Mouse (Mus musculus) gastrocnemius, postnatal 4 days (tissue): ENCODE results near the gene Hao2. TPM values are rescaled to one million over a fixed set of nuclear protein-coding genes. Genes with fewer than 3 reads are reported as not detected.
A peak's percentile ranks its signal among the peaks of the same experiment; 100 is the strongest.

Experiments
- DNase-seq, 2 experiments: peaks; one replicate each; pipeline ENCODE4 v3.0.0; 2021 to 2022; ENCODE audit warnings: low spot score in 2 of 2, mixed read lengths in 2 of 2
- long read RNA-seq, 2 experiments: library from polyadenylated mRNA; stranded (forward); transcript quantifications; one replicate each; pipeline ENCODE4 v2.0.0; 2021
- total RNA-seq, 2 experiments: library from RNA; stranded (reverse); gene quantifications; 2 replicates each; pipeline ENCODE4 v1.2.3; 2021

Gene Hao2
- total RNA-seq = under 1 TPM in 1 of 2 experiments, not detected in 1; 0.34 TPM
- long read RNA-seq, experiment 1 = 0 reads
- long read RNA-seq, experiment 2 = 0 reads

- no peak for DNase-seq
Observed at GRCm38 (mm10) chr3:98893057-98893772, at the start of gene Hao2. Gene Hao2, minus strand, starts transcription at chr3:98893239.

DNA sequence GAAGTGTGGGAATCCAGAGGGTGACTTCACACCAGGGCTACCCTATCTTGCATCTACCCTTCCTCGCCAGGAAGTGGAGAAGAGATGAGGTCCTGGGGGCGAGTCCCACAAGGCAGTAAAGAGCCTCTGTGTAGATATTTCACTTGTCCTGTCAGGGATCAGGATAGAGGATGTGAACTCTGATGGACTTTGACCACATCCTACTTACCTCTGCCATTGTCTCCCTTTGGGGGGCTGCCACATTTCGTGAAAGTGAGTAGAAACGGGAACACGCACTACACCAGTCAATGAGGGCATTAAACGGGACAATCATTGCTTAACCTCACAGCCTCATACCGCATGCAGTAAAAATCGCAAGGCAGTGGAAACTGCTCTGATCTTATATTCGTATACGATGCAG is 48.6 kb upstream of the Hao2 start:
- no peak for DNase-seq

DNA sequence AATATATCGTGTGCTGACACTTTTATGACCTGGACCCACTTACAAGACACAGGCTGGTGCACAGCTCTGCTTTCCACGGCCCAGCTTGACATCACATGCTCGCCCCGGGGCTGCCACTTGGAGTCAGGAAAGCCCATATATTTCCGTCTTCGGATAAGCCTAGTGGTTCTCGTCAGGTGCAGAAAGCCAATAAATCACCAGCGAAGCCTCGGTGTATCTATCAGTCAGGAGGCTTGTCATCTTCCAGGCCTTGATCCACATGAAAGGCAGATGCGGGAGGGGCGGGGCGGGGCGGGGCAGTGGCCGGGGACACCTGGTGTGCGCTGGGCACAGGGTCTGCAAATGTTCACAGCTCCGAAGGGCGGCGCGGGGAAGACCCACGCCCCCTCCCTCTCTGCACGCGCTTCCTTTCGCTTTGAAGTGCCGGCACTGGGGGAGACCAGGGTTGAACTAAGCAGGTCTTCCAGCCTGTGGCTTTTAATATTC is 48.1 kb upstream of the Hao2 start:
- no peak for DNase-seq

GRCm38 (mm10) chr3:98940225-98940624 is 47.2 kb upstream of the Hao2 start:
- no peak for DNase-seq

DNA sequence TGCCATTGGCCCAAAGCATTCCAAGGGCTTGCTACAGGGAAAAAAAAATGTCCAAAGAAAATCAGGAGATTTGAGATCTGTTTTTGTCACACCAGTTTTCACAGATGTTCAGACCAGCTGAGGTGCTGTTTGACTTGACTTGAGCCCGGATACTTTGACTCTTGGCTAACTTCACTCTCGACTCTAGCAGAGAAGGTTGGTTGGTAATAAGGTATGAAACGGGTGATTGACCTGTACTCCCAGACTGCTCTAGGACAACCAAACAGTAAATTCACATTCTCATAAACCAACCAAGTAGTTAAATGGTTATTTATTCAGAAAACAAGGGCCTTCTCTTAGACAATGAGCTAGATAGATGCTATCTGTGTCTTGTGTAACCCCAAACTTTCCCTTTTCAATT is 43.4 kb upstream of the Hao2 start:
- no peak for DNase-seq

DNA sequence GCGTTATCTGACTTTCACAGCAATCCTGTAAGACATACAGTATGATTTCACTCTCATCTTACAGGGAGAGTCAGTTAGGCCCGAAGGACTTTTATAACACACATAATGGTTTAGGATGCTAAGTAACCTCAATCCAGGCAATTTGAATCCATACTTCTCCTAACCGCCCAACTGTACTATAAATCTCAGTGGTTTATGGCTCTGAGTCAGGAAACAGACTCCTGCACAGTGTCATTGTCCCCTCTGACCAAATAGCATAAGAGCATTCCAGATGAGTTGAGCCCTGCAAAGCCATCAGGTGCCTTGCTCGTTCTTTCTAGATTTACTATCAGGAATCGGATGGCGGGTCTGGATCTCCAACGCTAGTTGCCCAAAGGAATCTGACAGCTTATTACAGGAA is 41.6 kb upstream of the Hao2 start:
- DNase-seq = no peak

DNA sequence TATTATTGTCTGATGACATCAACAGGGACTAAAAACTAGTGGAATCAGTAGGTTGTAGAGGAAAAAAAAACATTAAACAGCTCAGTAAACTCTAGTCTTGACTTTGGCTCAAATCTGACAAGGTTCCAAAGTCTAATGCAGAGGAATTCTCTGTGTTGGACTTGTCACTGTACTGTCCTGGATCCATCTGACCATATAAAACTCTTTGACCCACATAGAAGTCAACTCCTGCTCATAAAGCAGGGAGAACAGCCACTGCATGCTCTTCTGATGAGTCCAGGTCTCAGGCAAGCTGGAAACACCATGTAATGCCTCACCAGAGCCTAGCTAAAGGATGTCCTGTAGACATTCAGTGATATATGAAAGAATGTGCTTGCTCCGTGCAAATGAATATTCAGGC is 41.0 kb upstream of the Hao2 start:
- DNase-seq = no peak

GRCm38 (mm10) chr3:98932421-98932820 is 39.4 kb upstream of the Hao2 start:
- DNase-seq = no peak

GRCm38 (mm10) chr3:98931836-98932235 is 38.8 kb upstream of the Hao2 start:
- no peak for DNase-seq

GRCm38 (mm10) chr3:98920417-98920816 is 27.4 kb upstream of the Hao2 start:
- no peak for DNase-seq

DNA sequence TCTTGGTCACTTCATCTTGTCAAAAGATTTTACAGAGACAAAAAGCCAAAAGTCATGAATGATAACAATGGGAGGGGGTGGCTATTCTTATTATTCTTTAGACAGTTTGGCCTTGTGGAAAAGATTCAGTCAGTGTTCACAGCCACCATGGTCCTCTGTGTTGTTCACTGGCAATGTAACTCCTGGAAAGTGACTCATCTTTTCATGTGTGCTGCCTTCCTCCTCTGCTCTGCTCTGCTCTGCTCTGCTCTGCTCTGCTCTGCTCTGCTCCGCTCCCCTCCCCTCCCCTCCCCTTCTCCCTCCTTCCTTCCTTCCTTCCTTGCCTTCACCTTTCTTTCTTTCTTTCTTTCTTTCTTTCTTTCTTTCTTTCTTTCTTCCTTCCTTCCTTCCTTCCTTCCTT is 24.2 kb upstream of the Hao2 start:
- DNase-seq = no peak

GRCm38 (mm10) chr3:98916856-98917255 is 23.8 kb upstream of the Hao2 start:
- DNase-seq = no peak

DNA sequence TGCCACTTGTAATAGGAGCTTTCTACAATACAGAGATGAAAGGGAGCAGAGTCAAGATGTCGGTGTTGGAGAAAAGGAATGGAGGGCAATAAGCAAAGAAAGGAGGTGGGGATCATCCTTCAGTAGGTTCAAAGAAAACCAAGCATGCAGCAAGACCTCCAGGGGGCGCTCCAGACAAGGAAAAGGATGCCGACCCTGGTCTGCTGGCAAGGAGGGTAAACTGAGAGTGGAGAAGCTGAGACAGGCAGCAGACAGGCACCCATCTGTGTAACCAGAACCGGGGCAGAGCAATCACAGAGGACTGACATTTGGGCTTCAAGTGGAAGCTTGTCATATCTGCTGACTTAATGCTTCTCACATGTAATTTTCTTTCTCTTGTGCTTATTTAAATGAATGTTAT is 22.6 kb upstream of the Hao2 start:
- DNase-seq = peak; percentile 45 to 60

- no peak for DNase-seq
Observed at GRCm38 (mm10) chr3:98913591-98913990, 20.6 kb upstream of the Hao2 start.

DNA sequence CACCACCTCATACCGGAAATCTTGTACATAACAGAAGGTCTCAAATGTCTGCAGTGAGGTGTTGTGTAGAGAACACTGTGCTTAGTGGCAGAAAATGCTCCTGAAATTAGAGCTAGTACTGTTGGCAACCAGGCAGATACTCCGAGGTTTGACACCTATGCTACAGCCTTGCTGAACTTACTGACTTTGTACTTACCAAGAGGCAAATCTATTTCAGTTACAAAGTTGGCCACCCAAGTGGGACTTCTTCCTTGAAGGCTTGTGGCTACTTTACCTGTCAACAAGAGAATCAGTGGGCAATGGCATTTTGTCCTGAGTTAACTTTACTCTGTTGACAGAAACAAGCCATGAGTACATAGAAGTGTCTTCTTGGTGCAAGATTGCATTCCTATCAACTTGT is 4.6 kb upstream of the Hao2 start:
- DNase-seq = no peak

DNA sequence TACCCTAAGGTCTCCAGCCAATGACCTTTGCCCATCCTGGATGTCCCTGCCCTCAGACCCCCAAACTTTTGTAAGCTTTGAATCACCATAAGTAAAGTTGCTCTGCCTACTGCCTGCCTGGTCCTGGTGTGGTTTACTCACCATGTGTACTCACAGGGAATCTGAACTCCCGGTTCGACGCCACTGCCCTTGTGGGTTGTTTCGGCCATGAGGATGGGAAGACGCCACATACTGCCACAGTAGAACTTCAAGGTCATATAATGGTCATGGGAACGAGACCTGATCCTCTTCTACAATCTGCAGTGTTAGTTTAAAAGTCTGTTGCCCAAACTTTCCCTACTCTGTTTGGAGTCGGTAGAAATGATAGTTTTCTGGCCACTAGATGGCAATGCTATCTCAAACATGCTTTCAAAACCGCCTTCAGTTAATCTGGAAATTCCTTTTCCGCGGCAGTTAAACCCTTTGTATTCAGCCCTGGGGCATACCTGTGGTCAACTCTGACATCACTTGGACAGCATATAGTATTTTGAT is 2.1 kb upstream of the Hao2 start:
- no peak for DNase-seq

GRCm38 (mm10) chr3:98890430-98890829 is 2.6 kb downstream of the Hao2 start:
- no peak for DNase-seq

DNA sequence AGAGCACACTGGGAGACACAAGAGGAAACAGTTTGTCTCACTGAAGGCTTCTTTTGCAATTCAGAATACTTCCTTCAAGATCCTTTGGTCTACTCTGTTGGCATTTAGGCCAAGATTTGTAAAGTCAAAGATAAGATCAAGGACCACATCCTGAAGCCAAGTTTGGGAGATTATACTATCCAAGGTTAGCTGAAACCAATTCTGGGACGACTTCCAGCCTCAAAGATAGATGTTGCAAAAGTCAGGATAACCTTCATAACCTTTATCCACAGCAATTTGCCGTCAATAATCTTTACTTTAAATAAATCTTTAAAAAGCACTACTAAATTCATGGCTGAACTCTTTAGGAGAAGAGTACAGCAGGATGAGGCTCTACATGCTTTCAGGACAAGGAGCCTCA is 4.8 kb downstream of the Hao2 start:
- DNase-seq = no peak

GRCm38 (mm10) chr3:98880831-98881230 is 12.2 kb downstream of the Hao2 start:
- no peak for DNase-seq

DNA sequence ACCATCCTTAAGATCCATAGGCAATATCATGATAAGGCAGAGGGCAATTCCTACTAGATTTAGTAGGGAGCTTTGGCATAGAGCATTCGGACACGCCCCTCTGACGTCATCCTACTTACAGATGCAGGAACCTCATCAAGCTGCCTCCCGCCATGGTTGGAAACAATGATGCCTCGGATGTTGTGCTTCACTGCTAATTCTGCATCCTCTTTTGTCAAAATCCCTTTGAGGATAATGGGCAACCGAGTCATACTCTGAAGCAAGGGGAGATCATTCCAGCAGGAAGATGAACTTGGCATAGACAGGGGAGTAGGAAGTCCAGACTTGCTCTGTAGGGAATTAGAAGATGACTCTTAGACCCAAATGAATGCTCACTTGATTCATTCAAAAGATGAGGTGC is 12.8 kb downstream of the Hao2 start:
- DNase-seq = no peak

DNA sequence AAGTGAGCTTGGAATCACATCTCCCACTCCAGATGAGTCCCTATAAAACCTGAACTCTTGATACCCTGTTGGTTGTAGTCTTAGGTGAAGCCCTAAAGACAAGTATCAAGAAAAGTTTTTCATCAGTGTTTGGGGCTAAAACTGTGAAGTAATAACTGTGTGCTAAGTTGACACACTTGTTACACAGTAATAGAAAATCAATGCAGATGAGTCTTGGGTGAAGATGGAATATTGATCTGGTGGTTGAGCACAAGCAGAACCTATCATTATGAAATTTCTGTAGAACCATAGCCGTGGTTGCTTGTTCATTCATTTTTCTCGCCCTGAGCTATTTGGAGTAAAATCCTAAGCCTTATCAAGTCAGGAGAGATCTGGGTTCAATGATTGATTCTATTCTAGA is 24.8 kb downstream of the Hao2 start:
- DNase-seq = no peak

GRCm38 (mm10) chr3:98862800-98863199 is 30.2 kb downstream of the Hao2 start:
- no peak for DNase-seq

DNA sequence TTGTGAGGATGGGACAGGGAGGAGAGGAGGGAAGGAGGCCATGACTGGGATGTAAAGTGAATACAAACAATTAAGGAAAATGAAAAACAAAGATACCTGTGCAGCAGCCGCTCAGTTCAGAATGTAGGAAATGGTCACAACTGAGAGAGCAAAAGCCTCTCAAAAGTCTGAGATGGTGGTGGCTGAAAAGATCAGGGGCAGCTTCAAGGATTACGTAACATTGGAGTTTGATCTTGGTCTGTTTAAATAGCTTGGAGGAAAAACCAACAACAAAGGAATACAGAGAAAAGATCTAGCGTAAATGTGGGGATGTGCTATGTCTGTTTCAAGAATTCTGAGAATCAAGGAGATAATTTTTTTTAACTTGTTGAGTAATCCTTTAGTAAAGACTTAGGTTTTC is 33.5 kb downstream of the Hao2 start, which contains the start of gene Hsd3b1:
Hsd3b1 (minus strand) TSS at position 219 of the 400 bp plus-strand sequence.
- no peak for DNase-seq
